Mouse (Mus musculus) testis, adult 2 months (tissue): ENCODE results near the gene Prmt1.

Experiments used
- CTCF ChIP-seq: fragments of 200-500 bp; IDR thresholded peaks from 2 replicates; pipeline ENCODE4 v1.5.1; 2012; ENCODE audit warnings: low read depth, mild to moderate bottlenecking, inconsistent platforms, low read length, moderate library complexity; ENCODE audit not compliant: control insufficient read depth, insufficient read depth, insufficient replicate concordance
- POLR2A ChIP-seq: fragments of 200-500 bp; IDR thresholded peaks from 2 replicates; pipeline ENCODE4 v1.6.1; 2012; ENCODE audit warnings: low read depth, mild to moderate bottlenecking, inconsistent platforms, low read length, moderate library complexity; ENCODE audit not compliant: control insufficient read depth

DNA sequence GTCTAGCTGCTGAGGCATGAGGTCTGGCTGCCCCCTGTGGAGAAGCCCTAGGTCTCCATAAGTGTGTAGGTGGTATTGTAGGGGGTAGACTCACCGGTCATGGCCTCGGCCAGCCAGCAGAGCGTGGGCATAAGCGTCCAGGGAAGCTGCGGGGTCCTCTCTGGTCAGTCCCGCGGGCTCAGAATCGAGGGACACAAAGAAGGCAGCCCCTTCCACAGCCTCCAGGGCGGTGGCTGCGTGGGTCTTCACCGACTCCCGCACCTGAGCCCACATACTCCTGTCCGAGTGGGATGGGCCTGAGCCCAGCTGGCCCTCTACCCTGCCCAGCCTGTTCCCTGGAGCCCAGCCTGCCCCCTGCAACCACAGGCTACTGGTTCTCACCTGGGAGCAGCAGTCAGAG, 21.4 kb downstream of the Prmt1 start:
- TF ChIP-seq CTCF: no peak
- TF ChIP-seq POLR2A: no peak
